Mouse (Mus musculus) lung, adult 2 months (tissue): Measurements from ENCODE around the gene Qrich2. TPM values are rescaled to one million over a fixed set of nuclear protein-coding genes. Genes with fewer than 3 reads are reported as not detected.
A peak's percentile ranks its signal among the peaks of the same experiment; 100 is the strongest.
"Not testable (repeated sequence)": the region's sequence is repeated elsewhere in the genome, so short reads cannot be mapped to it uniquely, and the experiment has no call there.

Experiments used
- DNase-seq: peaks from one replicate; pipeline ENCODE4 v3.0.0; 2022
- H3K4me1 ChIP-seq: fragments of 200-500 bp; 2 replicates; pipeline ENCODE4 v1.6.1; 2011; ENCODE audit warnings: low read length; ENCODE audit not compliant: control insufficient read depth, insufficient read depth
- H3K4me3 ChIP-seq: fragments of 200-500 bp; replicated peaks from 2 replicates; pipeline ENCODE3; 2011; ENCODE audit warnings: low read depth, mild to moderate bottlenecking, control low read depth, low read length; ENCODE audit errors: extremely low read depth
- CTCF ChIP-seq: fragments of 200-500 bp; IDR thresholded peaks from 2 replicates; pipeline ENCODE4 v1.5.1; 2011; ENCODE audit warnings: mild to moderate bottlenecking, low read length, control low read depth; ENCODE audit not compliant: insufficient read depth
- POLR2A ChIP-seq: fragments of 200-500 bp; IDR thresholded peaks from 2 replicates; pipeline ENCODE4 v1.6.1; 2011; ENCODE audit warnings: low read depth, mild to moderate bottlenecking, control low read depth, low read length, borderline replicate concordance; ENCODE audit errors: extremely low read depth
- WGBS: fragments of 180-500 bp; shearing (Covaris S2); methylation state at CpG from one replicate; pipeline ENCODE4 v1.1.7; 2018; 5-methylcytosine and 5-hydroxymethylcytosine counted together
- polyA plus RNA-seq: library from polyadenylated mRNA; depleted of rRNA; stranded (reverse); fragments of >200 nt; gene quantifications from 2 replicates; pipeline ENCODE4 v1.2.3, GENCODE M21; 2012

Gene Qrich2
- polyA plus RNA-seq, 1 experiment, result 0.11 TPM

- TF ChIP-seq CTCF (no peak), POLR2A (no peak)
- no peak for DNase-seq
- Histone ChIP-seq H3K4me3 (no peak overlapping the region), H3K4me1 (no peaks in the 10 kb centered on the region)
- 89% methylated on average over 15 of the region's 15 CpGs for WGBS
Measured at GRCm38 (mm10) chr11:116477160-116477759, 11.2 kb upstream of the Qrich2 start.

GRCm38 (mm10) chr11:116476696-116477095 lies 10.7 kb upstream of the Qrich2 start:
- 89% methylated on average over 6 of the region's 6 CpGs for WGBS

GRCm38 (mm10) chr11:116476041-116476440 lies 10.0 kb upstream of the Qrich2 start:
- Histone ChIP-seq H3K4me1 (no peaks in the 10 kb centered on the region), H3K4me3 (no peak overlapping the region)
- DNase-seq, result no peak
- TF ChIP-seq CTCF, result no peak
- no peak for TF ChIP-seq POLR2A
- 82% methylated on average over 10 of the region's 10 CpGs for WGBS

More at GRCm38 (mm10) chr11:116476696-116477095, 10.7 kb upstream of the Qrich2 start:
- no peak for TF ChIP-seq CTCF
- no peak for TF ChIP-seq POLR2A
- H3K4me3 ChIP-seq, result no peak overlapping the region
- no peak for DNase-seq
- H3K4me1 ChIP-seq, result no peaks in the 10 kb centered on the region

GRCm38 (mm10) chr11:116472275-116472674 lies 6.2 kb upstream of the Qrich2 start:
- no peak overlapping the region for H3K4me3 ChIP-seq
- DNase-seq, result no peak
- no peaks in the 10 kb centered on the region for H3K4me1 ChIP-seq
- TF ChIP-seq POLR2A, result no peak
- TF ChIP-seq CTCF, result no peak
- 64% methylated on average over 4 of the region's 4 CpGs for WGBS

- H3K4me3 ChIP-seq, result no peak overlapping the region
- no peak for DNase-seq
- WGBS, result 95% methylated on average over 4 of the region's 4 CpGs
Measured at GRCm38 (mm10) chr11:116470896-116471295, 4.9 kb upstream of the Qrich2 start.

GRCm38 (mm10) chr11:116470249-116470648 lies 4.2 kb upstream of the Qrich2 start:
- TF ChIP-seq POLR2A, result no peak
- no peak for TF ChIP-seq CTCF
- WGBS, result 77% methylated on average over 3 of the region's 3 CpGs
- Histone ChIP-seq H3K4me1 (no peaks in the 10 kb centered on the region), H3K4me3 (no peak overlapping the region)
- DNase-seq, result no peak

More at GRCm38 (mm10) chr11:116470896-116471295, 4.9 kb upstream of the Qrich2 start:
- no peaks in the 10 kb centered on the region for H3K4me1 ChIP-seq
- TF ChIP-seq POLR2A (no peak), CTCF (no peak)

- 73% methylated on average over 3 of the region's 3 CpGs for WGBS
- not testable (repeated sequence) for H3K4me1 ChIP-seq, DNase-seq, H3K4me3 ChIP-seq
Measured at GRCm38 (mm10) chr11:116468338-116468737, 2.3 kb upstream of the Qrich2 start.

- no peak overlapping the region for H3K4me3 ChIP-seq
- peak; percentile 83 for DNase-seq
- WGBS, result 5% methylated on average over 2 of the region's 2 CpGs
- no peaks in the 10 kb centered on the region for H3K4me1 ChIP-seq
- no peak for TF ChIP-seq POLR2A
- peak; percentile 85 for TF ChIP-seq CTCF
Measured at GRCm38 (mm10) chr11:116463833-116464232, 2.2 kb downstream of the Qrich2 start.

GRCm38 (mm10) chr11:116463338-116463737 lies 2.7 kb downstream of the Qrich2 start:
- 59% methylated on average over 5 of the region's 5 CpGs for WGBS
- no peaks in the 10 kb centered on the region for H3K4me1 ChIP-seq
- H3K4me3 ChIP-seq, result no peak overlapping the region
- no peak for TF ChIP-seq POLR2A
- no peak for TF ChIP-seq CTCF
- no peak for DNase-seq

- no peak for DNase-seq
- Histone ChIP-seq H3K4me1 (no peaks in the 10 kb centered on the region), H3K4me3 (no peak overlapping the region)
- TF ChIP-seq CTCF, result no peak
- no peak for TF ChIP-seq POLR2A
- 62% methylated on average over 4 of the region's 4 CpGs for WGBS
Measured at GRCm38 (mm10) chr11:116459786-116460185, 6.3 kb downstream of the Qrich2 start.
